Comparison of ENCODE assay signal across 8 mouse cellular contexts in genomic region chr11:67052321-67052952, GRCm38 (mm10). TPM values are rescaled to one million over a fixed set of nuclear protein-coding genes. Genes with fewer than 3 reads are reported as not detected.
A peak's percentile ranks its signal among the peaks of the same experiment; 100 is the strongest.
DNase-seq lines count a peak whose midpoint lies in the region; ATAC-seq lines count a peak whose summit lies in the region.

Gene Adprm, minus strand, starts transcription at chr11:67052594.
Gene Sco1, plus strand, starts transcription at chr11:67052670.

- H3K27me3 ChIP-seq in hindbrain, embryonic 15.5 days: no peaks in the 10 kb centered on the region

- peaks cover 29% of the 10 kb centered on the region for H3K4me1 ChIP-seq in hindbrain, embryonic 15.5 days (replicated peaks)

- H3K4me3 ChIP-seq in hindbrain, embryonic 15.5 days: peak within 1 kb of the TSS; percentile 78

- peak; percentile 95 for ATAC-seq in hindbrain, embryonic 15.5 days (ENCODE audit: low FRiP score, low read depth)

- H3K36me3 ChIP-seq in hindbrain, embryonic 15.5 days: peaks cover 28% of the 10 kb centered on the region

- WGBS in hindbrain, embryonic 15.5 days: 0% methylated on average over 50 of the region's 50 CpGs

- peak; percentile 87 for DNase-seq in T-cell, adult 2 months (ENCODE audit: low spot score)
- peak; percentile 85 to 87 for DNase-seq in cerebellum, postnatal 36 days
- DNase-seq in frontal cortex, postnatal 36 days (ENCODE audit: low spot score in 2 of 2): peak; percentile 90 to 92
- DNase-seq in left cerebral cortex, adult 11 months (ENCODE audit: low spot score): peak; percentile 81
- DNase-seq in lung, postnatal 4 days: peak; percentile 92 to 93
- DNase-seq in retina, postnatal 7 days (ENCODE audit: low read depth, low spot score): peak; percentile 72
- peak; percentile 76 for DNase-seq in urinary bladder, adult 2 months (ENCODE audit: low spot score)

- peak within 1 kb of the TSS; percentile 70 for H3K4me2 ChIP-seq in hindbrain, embryonic 15.5 days

- peak within 1 kb of the TSS; percentile 83 for H3K27ac ChIP-seq in hindbrain, embryonic 15.5 days (replicated peaks)

- no peaks in the 10 kb centered on the region for H3K9me3 ChIP-seq in hindbrain, embryonic 15.5 days

- H3K9ac ChIP-seq in hindbrain, embryonic 15.5 days: peak within 1 kb of the TSS; percentile 77

RNA-seq across cellular contexts. Expression of gene Adprm, which starts in this region (rescaled TPM):
- 32.6 and 33.7 TPM in 2 replicates for polyA plus RNA-seq in hindbrain, embryonic 15.5 days (2015; fragmentation: Nextera tagmentation; extraction: Ambion mirVana)
- polyA plus RNA-seq in urinary bladder, adult 2 months (2012; rRNA removed): 32.9 and 37.5 TPM in 2 replicates

RNA-seq across cellular contexts. Expression of gene Sco1, which starts in this region (rescaled TPM):
- polyA plus RNA-seq in hindbrain, embryonic 15.5 days (2015; fragmentation: Nextera tagmentation; extraction: Ambion mirVana): 12.7 and 14.6 TPM in 2 replicates
- 7.0 and 7.7 TPM in 2 replicates for polyA plus RNA-seq in urinary bladder, adult 2 months (2012; rRNA removed)

Comparison
In these comparisons a context has a peak if more than half of its experiments do, and no peak if none do; other contexts are left out.
1. Peak in every context shown above with its lines: DNase-seq, ATAC-seq, H3K4me3 ChIP-seq and H3K27ac ChIP-seq.